Mouse (Mus musculus): ENCODE data around the gene Sec14l4. TPM values are rescaled to one million over a fixed set of nuclear protein-coding genes. Genes with fewer than 3 reads are reported as not detected.
A peak's percentile ranks its signal among the peaks of the same experiment; 100 is the strongest.

Gene Sec14l4
- polyA plus RNA-seq, 1 experiment: not detected

DNA sequence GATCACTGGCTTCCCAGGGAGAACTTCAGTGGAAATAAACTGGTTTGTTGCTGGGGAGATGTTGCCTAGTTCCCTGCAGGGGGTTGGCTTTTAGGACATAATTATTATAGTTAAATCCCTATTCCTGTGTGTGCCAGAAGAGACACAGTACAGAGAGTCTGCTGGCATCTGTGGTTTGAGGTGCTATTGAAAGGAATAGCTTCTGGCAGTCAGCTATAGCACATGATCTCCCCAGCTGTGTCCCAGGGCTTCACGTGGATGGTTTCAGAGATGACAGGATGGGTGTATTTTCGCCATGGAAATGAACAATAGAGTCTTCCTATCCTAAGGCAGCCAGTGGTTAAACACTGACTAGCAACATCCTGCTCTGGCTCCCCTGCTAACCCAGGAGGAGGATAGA, 56.0 kb downstream of the Sec14l4 start:
- TF ChIP-seq POLR2A (IDR thresholded peaks at IDR 0.05; ENCODE audit: borderline replicate concordance, extremely low read depth, insufficient read depth, insufficient read length, poor library complexity, severe bottlenecking) (no peak), CTCF (IDR thresholded peaks at IDR 0.05; ENCODE audit: borderline replicate concordance, extremely low read depth, insufficient read depth, insufficient read length) (no peak)
- peak; percentile 33 for DNase-seq (ENCODE audit: low read depth)

DNA sequence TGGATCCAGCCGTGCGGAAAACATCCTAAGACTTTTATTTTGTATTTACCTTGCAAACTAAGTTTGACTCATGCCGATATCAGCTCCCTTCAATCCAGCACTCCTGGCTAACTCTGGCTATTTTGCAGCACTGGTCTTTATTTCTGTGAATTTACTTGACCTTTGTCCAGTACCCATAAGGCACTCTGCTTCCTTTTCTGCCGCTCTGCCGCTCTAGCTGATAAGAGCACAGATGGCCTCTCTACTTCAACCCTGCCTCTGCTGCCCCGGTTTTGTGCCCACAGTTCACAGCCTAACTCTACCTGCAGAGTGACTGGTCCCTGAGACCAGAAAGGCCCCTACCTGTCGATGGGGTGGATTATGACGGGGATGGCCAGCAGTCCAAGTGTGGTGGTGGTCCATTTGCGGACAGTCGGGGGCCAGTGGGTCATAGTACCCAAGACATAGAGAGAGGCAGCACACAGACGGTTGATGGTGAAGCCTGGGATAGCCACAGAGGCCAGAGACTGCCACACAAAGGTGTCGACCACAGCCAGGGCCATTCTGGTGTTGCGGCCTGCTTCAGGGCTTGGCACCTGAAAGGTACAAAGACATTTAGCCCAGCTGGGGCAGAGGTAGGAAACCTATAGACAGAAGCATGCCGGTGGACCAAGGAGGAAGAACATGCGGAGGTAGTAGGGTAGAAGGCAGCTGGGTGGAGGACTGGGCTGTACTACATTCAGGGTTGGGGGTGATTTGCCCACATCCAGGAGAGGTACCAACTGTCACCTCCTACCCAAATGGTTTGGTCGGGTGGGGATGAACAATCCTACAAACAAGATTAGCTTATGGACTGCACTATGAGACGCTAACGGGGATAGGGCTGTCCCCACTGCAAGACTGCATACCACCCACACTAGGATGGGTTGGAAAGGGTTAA, 62.5 kb downstream of the Sec14l4 start:
- DNase-seq (ENCODE audit: low read depth): peak; percentile 19
- no peak for TF ChIP-seq CTCF (IDR thresholded peaks at IDR 0.05; ENCODE audit: borderline replicate concordance, extremely low read depth, insufficient read depth, insufficient read length)
- no peak for TF ChIP-seq POLR2A (IDR thresholded peaks at IDR 0.05; ENCODE audit: borderline replicate concordance, extremely low read depth, insufficient read depth, insufficient read length, poor library complexity, severe bottlenecking)

DNA sequence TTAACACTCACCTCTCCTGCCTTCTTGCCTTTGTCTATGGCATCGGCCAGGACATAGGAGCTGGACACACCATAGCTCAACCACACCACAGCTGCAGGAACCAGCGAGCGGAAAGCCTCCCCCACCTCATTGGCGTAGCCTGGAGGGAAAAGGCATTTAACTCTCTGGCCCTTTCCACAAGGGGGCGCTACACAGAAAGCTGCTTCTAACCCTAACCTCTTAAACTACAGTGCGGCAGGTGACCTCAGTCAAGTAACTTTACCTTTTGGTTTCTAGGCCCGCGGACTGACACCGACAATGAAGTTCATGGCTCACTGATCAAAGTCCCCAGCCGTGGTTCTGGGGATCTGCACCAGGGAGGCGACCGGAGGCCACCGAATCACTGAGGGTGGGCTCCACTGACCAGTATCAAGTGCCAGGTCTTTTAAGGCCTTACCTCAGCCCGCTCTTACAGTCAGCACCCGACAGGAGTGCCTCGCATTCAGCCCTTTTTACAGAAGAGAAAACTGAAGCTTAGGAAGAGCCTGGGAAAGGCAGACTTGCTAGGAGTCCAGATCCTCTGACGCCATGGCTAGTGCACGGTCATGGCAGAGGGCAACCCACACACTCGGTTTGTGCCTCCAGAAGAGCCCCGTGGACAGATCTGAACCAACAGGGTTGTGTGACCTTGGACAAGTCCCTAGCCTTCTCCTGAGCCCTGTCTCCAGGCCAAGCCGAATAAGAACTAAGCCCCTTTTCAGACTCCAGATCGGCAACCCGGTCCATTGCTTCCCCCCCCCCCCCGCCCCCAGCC, 63.3 kb downstream of the Sec14l4 start:
- TF ChIP-seq CTCF (IDR thresholded peaks at IDR 0.05; ENCODE audit: borderline replicate concordance, extremely low read depth, insufficient read depth, insufficient read length) (peak; percentile 62; the same call in 1 of the 2 replicates), POLR2A (IDR thresholded peaks at IDR 0.05; ENCODE audit: borderline replicate concordance, extremely low read depth, insufficient read depth, insufficient read length, poor library complexity, severe bottlenecking) (no peak)
- peak; percentile 50 for DNase-seq (ENCODE audit: low read depth)

DNA sequence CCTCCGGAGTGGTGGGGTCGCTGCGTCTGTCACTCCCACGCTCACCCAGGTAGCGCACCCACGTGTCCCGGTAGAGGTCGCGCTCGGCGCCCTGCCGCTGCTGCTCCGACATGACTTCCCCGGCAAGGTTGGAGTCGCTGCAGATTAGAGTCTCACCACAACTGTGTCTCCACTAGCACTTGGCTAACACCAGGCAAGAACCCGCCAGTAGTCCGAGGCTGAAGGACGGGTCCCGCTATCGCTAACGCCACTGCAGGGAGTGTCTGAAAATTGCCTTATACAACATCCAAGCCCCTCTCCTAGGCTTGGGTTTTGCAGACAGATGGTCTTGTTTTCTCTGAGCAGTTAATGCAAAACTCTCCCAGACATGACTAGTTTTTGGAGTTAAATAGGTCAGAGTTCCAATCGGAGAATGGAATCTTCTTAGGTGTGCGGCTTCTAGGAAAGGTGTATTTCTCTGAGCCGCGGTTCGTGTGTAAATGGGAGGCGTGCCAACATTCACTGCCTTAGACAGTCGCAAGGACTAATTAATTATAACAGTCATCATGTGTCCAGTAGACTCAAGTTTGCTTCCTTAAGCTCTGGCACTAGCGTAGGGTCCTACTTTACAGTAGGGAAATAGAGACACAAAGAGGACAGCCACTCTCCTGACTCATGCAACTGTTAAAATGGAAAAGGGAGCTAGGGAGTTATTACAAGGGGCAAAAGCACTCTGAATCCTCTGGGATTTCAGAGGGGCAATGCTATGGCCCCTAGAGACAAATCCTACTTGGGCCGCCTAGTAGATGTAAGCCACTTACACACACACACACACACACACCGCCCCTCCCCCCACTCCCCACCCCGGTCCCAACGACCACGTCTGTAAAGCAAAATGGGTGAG, 64.2 kb downstream of the Sec14l4 start, which contains the start of gene Mtfp1:
Gene Mtfp1, minus strand, starts transcription at position 275 of the 883 bp plus-strand sequence.
- peak; percentile 8; the same call in 1 of the 2 replicates for TF ChIP-seq CTCF (IDR thresholded peaks at IDR 0.05; ENCODE audit: borderline replicate concordance, extremely low read depth, insufficient read depth, insufficient read length)
- no peak for TF ChIP-seq POLR2A (IDR thresholded peaks at IDR 0.05; ENCODE audit: borderline replicate concordance, extremely low read depth, insufficient read depth, insufficient read length, poor library complexity, severe bottlenecking)
- peak; percentile 84 for DNase-seq (ENCODE audit: low read depth)

DNA sequence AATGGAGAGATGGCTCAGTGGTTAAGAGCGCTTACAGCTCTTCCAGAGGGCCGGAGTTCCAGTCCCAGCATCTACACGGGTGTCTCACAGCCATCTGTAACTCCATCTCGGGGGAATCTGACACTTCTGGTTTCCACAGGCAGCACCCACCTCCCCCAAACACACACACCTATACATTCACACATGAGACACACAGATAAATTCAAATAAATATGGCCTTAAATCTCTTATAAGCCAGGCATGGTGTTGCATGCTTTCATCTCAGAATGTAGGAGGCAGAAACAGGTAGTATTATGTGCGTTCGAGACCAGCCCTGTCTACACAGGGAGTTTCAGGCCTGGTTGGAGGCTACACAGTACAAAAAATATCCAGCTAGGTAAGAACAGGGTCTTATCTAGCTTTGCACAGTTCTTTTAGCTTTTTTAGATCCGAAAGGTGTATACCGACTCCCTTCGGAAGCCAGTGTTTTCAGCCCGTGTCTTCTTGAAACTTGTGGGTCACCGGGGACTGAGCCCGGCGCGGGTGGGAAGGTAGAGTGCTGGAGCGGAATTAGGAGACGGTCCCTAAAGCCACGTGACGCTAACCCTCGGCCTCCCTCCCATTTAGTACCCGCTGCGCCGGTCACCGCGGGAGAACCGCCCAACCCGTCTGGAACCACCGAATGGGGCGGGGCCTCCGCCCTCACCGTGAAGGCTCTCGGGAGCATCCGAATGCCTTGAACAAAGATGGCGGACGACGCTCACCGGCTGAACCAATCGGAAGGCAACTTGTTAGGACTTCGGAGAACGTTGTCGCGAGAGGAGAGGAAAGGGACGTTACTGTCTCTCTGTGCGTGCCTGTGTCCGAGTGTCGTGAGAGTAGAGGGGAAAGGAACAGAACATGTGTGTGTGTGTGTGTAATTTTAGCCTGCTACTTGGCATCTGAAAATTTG, 65.1 kb downstream of the Sec14l4 start:
- peak; percentile 100 for DNase-seq (ENCODE audit: low read depth)
- no peak for TF ChIP-seq CTCF (IDR thresholded peaks at IDR 0.05; ENCODE audit: borderline replicate concordance, extremely low read depth, insufficient read depth, insufficient read length)
- TF ChIP-seq POLR2A (IDR thresholded peaks at IDR 0.05; ENCODE audit: borderline replicate concordance, extremely low read depth, insufficient read depth, insufficient read length, poor library complexity, severe bottlenecking): peak; percentile 34; the same call in 1 of the 2 replicates

DNA sequence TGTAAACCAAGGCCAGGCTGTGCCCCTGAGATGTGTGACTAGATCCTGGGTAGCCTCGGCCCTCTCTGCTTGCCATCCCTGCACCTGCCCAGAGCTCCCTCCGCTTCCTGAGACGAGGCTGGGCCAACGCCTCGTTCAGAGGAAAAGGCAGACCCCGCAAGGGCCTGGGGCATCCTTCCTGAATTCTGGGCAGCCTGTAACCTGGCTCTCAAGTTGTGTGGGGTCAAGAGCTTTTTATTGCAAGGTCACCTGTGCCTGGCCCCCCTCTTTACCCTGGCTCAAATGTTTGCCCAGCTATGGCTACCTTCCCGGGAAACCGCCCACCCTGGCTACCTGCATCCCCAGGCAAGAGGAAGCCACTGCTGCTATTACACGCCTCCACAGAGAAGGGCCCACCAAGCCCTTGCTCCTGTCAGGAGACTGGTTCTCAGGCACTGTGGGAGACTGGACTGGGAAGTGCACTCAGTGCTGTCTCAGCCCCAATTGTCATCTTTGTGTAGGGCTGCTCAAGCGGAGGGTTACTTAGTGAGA, 65.9 kb downstream of the Sec14l4 start:
- DNase-seq (ENCODE audit: low read depth): no peak
- TF ChIP-seq CTCF (IDR thresholded peaks at IDR 0.05; ENCODE audit: borderline replicate concordance, extremely low read depth, insufficient read depth, insufficient read length): no peak
- TF ChIP-seq POLR2A (IDR thresholded peaks at IDR 0.05; ENCODE audit: borderline replicate concordance, extremely low read depth, insufficient read depth, insufficient read length, poor library complexity, severe bottlenecking): no peak

Other genes with a start within 250 kb of the Sec14l4 start
- gene Osbp2, start 167.6 kb upstream of the Sec14l4 start, polyA plus RNA-seq (2012; rRNA removed): 18.4 and 26.2 TPM in 2 replicates
- gene 4921536K21Rik, start 136.4 kb upstream of the Sec14l4 start, polyA plus RNA-seq (2012; rRNA removed): 0.67 and 1.0 TPM in 2 replicates
- gene Dusp18, start 136.2 kb upstream of the Sec14l4 start, polyA plus RNA-seq (2012; rRNA removed): 17.6 and 26.4 TPM in 2 replicates
- 13.2 and 13.5 TPM in 2 replicates for gene Slc35e4, start 116.8 kb upstream of the Sec14l4 start, polyA plus RNA-seq (2012; rRNA removed)
- 21.2 and 27.4 TPM in 2 replicates for gene Tcn2, start 99.3 kb upstream of the Sec14l4 start, polyA plus RNA-seq (2012; rRNA removed)
- gene Pes1, start 67.5 kb upstream of the Sec14l4 start, polyA plus RNA-seq (2012; rRNA removed): 57.9 and 58.0 TPM in 2 replicates
- 0.05 TPM in 1 of 2 replicates, not detected in the other for gene 4930556J24Rik, start 54.7 kb upstream of the Sec14l4 start, polyA plus RNA-seq (2012; rRNA removed)
- gene Gal3st1, start 47.8 kb upstream of the Sec14l4 start, polyA plus RNA-seq (2012; rRNA removed): 3.2 and 5.3 TPM in 2 replicates
- 0.23 and 0.29 TPM in 2 replicates for gene Sec14l3, start 33.4 kb downstream of the Sec14l4 start, polyA plus RNA-seq (2012; rRNA removed)
- 5.7 and 5.9 TPM in 2 replicates for gene Mtfp1, start 64.0 kb downstream of the Sec14l4 start, polyA plus RNA-seq (2012; rRNA removed)
- 4.1 and 5.9 TPM in 2 replicates for gene Sec14l2, start 92.0 kb downstream of the Sec14l4 start, polyA plus RNA-seq (2012; rRNA removed)
- gene Rnf215, start 103.7 kb downstream of the Sec14l4 start, polyA plus RNA-seq (2012; rRNA removed): 60.4 and 66.1 TPM in 2 replicates
- gene Ccdc157, start 128.8 kb downstream of the Sec14l4 start, polyA plus RNA-seq (2012; rRNA removed): 13.2 and 15.1 TPM in 2 replicates
- 70.4 and 84.0 TPM in 2 replicates for gene Sf3a1, start 128.9 kb downstream of the Sec14l4 start, polyA plus RNA-seq (2012; rRNA removed)
- gene Tbc1d10a, start 155.3 kb downstream of the Sec14l4 start, polyA plus RNA-seq (2012; rRNA removed): 41.6 and 54.6 TPM in 2 replicates
- 1.9 and 2.7 TPM in 2 replicates for gene Castor1, start 186.8 kb downstream of the Sec14l4 start, polyA plus RNA-seq (2012; rRNA removed)
- gene Osm, start 205.0 kb downstream of the Sec14l4 start, polyA plus RNA-seq (2012; rRNA removed): 0.04 and 0.05 TPM in 2 replicates
- 0.06 and 0.11 TPM in 2 replicates for gene Lif, start 226.1 kb downstream of the Sec14l4 start, polyA plus RNA-seq (2012; rRNA removed)